Mouse (Mus musculus) forebrain, embryonic 16.5 days (tissue): Measurements from ENCODE around the gene Retnla. TPM values are rescaled to one million over a fixed set of nuclear protein-coding genes. Genes with fewer than 3 reads are reported as not detected.

Experiments
- ATAC-seq: fragments of 200-750 bp; cut with Nextera tagmentation; 2 replicates; pipeline ENCODE4 v1.8.0; 2017; ENCODE audit warnings: mild to moderate bottlenecking, moderate library complexity
- H3K27ac ChIP-seq: fragments of 300-500 bp; sonication (generic); 2 replicates; pipeline ENCODE4 v1.5.1; 2014; ENCODE audit warnings: low read length, control low read depth
- H3K27me3 ChIP-seq: fragments of 300-500 bp; sonication (generic); replicated peaks from 2 replicates; pipeline ENCODE4 v1.6.1; 2014; ENCODE audit warnings: low read length; ENCODE audit not compliant: control insufficient read depth, insufficient read depth
- H3K36me3 ChIP-seq: fragments of 300-500 bp; sonication (generic); 2 replicates; pipeline ENCODE4 v1.6.1; 2014; ENCODE audit not compliant: control insufficient read depth, insufficient read depth
- H3K4me1 ChIP-seq: fragments of 300-500 bp; sonication (generic); replicated peaks from 2 replicates; pipeline ENCODE4 v1.6.1; 2014; ENCODE audit warnings: low read length; ENCODE audit not compliant: control insufficient read depth, insufficient read depth
- H3K4me2 ChIP-seq: fragments of 300-500 bp; sonication (generic); 2 replicates; pipeline ENCODE4 v1.6.1; 2014; ENCODE audit warnings: mild to moderate bottlenecking, low read length, control low read depth
- H3K4me3 ChIP-seq: fragments of 300-500 bp; sonication (generic); replicated peaks from 2 replicates; pipeline ENCODE4 v1.5.1; 2014; ENCODE audit warnings: mild to moderate bottlenecking, low read length, control low read depth
- H3K9ac ChIP-seq: fragments of 300-500 bp; sonication (generic); replicated peaks from 2 replicates; pipeline ENCODE4 v1.6.1; 2014; ENCODE audit warnings: low read depth, low read length, control low read depth
- H3K9me3 ChIP-seq: fragments of 300-500 bp; sonication (generic); 2 replicates; pipeline ENCODE4 v1.6.1; 2016; ENCODE audit warnings: low read length; ENCODE audit not compliant: control insufficient read depth
- WGBS: fragments of 180-500 bp; shearing (Covaris S2); extraction: QIAGEN DNeasy Blood & Tissue Kit; methylation state at CpG from one replicate; pipeline ENCODE4 v1.1.7; 2014; 5-methylcytosine and 5-hydroxymethylcytosine counted together
- polyA plus RNA-seq: library from polyadenylated mRNA; unstranded; fragments of >200 nt; fragmentation: Nextera tagmentation; extraction: Ambion mirVana; gene quantifications from 2 replicates; pipeline ENCODE4 v1.2.1, GENCODE M21; 2015

Gene Retnla
- polyA plus RNA-seq = not detected in 2 replicates

DNA sequence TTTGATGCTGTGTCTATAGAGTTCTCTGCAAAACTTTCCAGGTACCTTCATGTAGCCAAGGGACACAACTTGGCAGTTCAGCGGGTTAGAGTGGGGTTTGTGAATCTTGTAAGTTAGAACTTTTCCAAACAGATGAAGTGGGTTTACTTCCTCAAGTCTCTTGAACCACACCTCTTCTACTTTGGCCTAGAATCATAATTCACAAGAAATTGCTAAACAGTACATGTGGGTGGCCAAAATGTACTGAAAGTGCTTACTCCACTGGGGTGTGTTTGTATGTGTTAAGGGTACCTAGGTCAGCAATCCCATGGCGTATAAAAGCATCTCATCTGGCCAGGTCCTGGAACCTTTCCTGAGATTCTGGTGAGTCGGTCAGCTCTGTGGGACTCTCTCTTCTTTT, at the start of gene Retnla:
Gene Retnla (plus strand): TSS at position 286 of the 400 bp plus-strand sequence.
- ATAC-seq = no peak
- Histone ChIP-seq H3K9ac (no peak within 1 kb of the TSS), H3K4me1 (no peaks in the 10 kb centered on the region), H3K9me3 (no peaks in the 10 kb centered on the region), H3K27me3 (no peaks in the 10 kb centered on the region), H3K27ac (no peak within 1 kb of the TSS), H3K36me3 (no peaks in the 10 kb centered on the region), H3K4me2 (no peak within 1 kb of the TSS), H3K4me3 (no peak within 1 kb of the TSS)
- WGBS = 90% methylated on average over 3 of the region's 3 CpGs

DNA sequence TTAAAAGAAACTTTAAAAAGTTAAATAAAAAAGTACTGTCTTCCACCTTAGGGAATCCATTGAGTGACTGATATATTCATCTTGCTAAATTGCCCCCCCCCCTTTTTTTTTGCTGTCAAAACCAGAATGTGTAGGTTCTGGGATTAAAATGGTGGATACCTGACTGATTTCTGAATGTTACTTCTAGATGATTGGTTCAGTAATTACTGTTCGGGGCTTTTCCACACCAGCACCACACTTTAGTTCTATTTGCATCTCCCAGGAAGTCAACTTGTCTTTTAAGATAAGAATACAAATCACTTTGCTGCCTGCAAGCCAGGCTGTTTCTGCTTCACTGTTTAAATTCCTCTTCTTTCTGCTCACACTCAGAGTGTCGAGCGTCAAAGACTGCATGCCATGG, 44.1 kb upstream of the Retnla start:
- WGBS = 81% methylated on average over 3 of the region's 3 CpGs
- H3K36me3 ChIP-seq = no peaks in the 10 kb centered on the region
- H3K4me2 ChIP-seq = no peak overlapping the region
- no peak overlapping the region for H3K4me3 ChIP-seq
- H3K27me3 ChIP-seq = no peaks in the 10 kb centered on the region
- no peaks in the 10 kb centered on the region for H3K4me1 ChIP-seq
- H3K9ac ChIP-seq = no peak overlapping the region
- H3K9me3 ChIP-seq = no peaks in the 10 kb centered on the region
- H3K27ac ChIP-seq = no peak overlapping the region
- no peak for ATAC-seq

DNA sequence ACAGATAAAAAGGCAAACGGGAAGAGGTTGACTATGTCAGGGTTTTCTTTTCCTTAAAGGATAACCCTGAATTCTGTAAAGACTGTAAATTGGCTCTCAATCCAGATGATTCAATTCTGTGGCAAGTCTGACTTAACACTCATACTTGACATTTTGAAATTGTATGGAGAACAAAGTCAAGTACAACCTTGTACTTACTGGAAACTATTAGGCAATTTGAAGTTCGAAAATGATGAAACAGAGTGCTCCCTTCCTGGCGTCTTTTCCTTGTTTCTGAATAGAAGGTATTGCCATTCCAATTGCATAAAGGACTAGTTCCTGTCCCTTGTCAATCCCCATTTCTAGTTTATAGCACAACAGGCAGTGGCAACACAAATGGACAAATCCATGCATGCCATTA, 42.9 kb upstream of the Retnla start:
- no peaks in the 10 kb centered on the region for H3K4me1 ChIP-seq
- no peaks in the 10 kb centered on the region for H3K9me3 ChIP-seq
- no peak overlapping the region for H3K27ac ChIP-seq
- WGBS = 86% methylated on average over 3 of the region's 3 CpGs
- H3K9ac ChIP-seq = no peak overlapping the region
- no peak overlapping the region for H3K4me2 ChIP-seq
- H3K4me3 ChIP-seq = no peak overlapping the region
- no peak for ATAC-seq
- H3K36me3 ChIP-seq = no peaks in the 10 kb centered on the region
- no peaks in the 10 kb centered on the region for H3K27me3 ChIP-seq

DNA sequence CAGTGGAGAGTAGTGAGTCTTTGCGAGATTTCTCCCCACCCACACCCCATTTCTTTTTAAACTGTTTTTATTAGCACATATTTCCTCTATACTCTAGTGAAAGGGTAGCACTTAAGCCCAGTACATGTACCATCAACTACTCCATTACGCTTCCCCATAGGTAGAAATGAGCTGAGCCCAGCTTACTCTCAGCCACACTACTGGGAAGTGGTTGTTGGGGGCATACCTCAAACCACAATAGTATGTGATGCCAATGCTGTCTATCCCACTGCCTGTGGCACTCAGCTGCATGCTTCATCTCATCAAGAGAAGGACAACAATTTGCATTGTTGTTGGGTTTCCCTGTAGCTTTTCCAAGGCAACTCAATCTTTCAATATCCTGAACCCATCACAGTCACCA, 41.4 kb upstream of the Retnla start:
- Histone ChIP-seq H3K9me3 (no peaks in the 10 kb centered on the region), H3K4me3 (no peak overlapping the region), H3K36me3 (no peaks in the 10 kb centered on the region), H3K4me2 (no peak overlapping the region), H3K4me1 (no peaks in the 10 kb centered on the region), H3K9ac (no peak overlapping the region), H3K27ac (no peak overlapping the region), H3K27me3 (no peaks in the 10 kb centered on the region)
- ATAC-seq = no peak
- 94% methylated on average over 2 of the region's 2 CpGs for WGBS

DNA sequence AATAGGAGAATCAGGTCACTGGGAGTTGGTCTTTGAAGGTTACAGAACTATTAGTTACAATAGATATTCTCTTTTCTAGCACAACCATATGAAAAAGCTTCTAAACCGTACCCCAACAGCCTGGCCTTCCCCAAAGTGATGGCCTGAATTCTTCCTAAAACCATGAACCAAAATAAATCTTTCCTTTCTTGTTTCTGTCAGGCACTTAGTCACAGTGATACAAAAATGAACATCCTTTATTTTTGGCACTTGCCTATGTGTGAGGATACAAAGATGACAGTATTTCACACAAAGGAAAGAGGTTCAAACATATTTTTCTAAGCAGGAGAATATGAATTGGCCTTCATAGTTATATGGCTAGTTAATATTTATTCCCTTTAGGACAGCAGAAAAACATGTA, 36.9 kb upstream of the Retnla start:
- 93% methylated on average over 1 of the region's 1 CpGs for WGBS
- no peak overlapping the region for H3K27ac ChIP-seq
- H3K4me1 ChIP-seq = no peaks in the 10 kb centered on the region
- no peak overlapping the region for H3K4me2 ChIP-seq
- H3K9me3 ChIP-seq = no peaks in the 10 kb centered on the region
- no peak for ATAC-seq
- H3K9ac ChIP-seq = no peak overlapping the region
- H3K27me3 ChIP-seq = no peaks in the 10 kb centered on the region
- no peak overlapping the region for H3K4me3 ChIP-seq
- H3K36me3 ChIP-seq = no peaks in the 10 kb centered on the region

DNA sequence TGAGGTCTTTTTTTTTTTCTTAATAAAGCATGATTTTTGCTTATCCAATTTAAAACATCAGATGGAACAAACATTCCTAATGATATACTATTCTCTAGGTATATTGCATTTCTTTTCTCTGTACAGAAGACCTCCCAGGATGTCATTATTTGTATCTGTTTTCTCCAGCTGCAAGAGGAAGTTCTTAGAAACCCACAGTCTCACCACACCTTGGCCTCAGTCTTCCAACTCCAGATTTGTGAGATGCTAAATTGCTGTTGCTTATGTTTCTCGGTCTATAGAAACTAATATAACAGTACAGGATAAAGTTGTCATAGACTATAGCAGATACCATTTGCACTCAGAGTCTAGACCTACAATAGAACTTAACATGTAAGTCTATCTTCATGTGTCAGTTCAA, 35.8 kb upstream of the Retnla start:
- no peak overlapping the region for H3K9ac ChIP-seq
- no peak overlapping the region for H3K4me2 ChIP-seq
- WGBS = 93% methylated on average over 1 of the region's 1 CpGs
- no peak overlapping the region for H3K4me3 ChIP-seq
- no peaks in the 10 kb centered on the region for H3K9me3 ChIP-seq
- ATAC-seq = no peak
- no peaks in the 10 kb centered on the region for H3K4me1 ChIP-seq
- no peak overlapping the region for H3K27ac ChIP-seq
- no peaks in the 10 kb centered on the region for H3K36me3 ChIP-seq
- no peaks in the 10 kb centered on the region for H3K27me3 ChIP-seq

DNA sequence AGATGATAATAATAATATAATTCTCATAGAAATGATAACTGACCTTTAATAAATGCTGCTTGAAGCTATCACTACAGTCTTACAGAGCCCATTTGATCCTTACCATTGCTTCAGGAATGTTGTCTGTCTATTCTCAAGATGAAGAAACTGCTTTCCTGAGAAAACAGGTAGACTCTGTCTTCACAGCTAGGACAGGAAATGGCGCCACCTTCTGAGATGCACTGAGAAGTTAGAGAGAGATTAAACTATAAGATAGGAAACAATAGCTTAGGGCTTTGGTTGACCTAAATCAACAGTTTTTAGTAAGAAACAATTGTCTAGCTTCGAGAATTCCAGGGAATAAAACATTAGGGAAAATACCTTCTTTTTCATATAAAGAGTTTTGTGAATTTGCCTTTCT, 33.0 kb upstream of the Retnla start:
- 54% methylated on average over 2 of the region's 2 CpGs for WGBS
- H3K4me1 ChIP-seq = no peaks in the 10 kb centered on the region
- no peak overlapping the region for H3K27ac ChIP-seq
- no peaks in the 10 kb centered on the region for H3K36me3 ChIP-seq
- 0 out of 2 replicates have a peak, but pooled peaks cover under 1% of the 10 kb centered on the region for H3K9me3 ChIP-seq
- no peak for ATAC-seq
- no peak overlapping the region for H3K4me2 ChIP-seq
- H3K27me3 ChIP-seq = no peaks in the 10 kb centered on the region
- no peak overlapping the region for H3K9ac ChIP-seq
- no peak overlapping the region for H3K4me3 ChIP-seq

DNA sequence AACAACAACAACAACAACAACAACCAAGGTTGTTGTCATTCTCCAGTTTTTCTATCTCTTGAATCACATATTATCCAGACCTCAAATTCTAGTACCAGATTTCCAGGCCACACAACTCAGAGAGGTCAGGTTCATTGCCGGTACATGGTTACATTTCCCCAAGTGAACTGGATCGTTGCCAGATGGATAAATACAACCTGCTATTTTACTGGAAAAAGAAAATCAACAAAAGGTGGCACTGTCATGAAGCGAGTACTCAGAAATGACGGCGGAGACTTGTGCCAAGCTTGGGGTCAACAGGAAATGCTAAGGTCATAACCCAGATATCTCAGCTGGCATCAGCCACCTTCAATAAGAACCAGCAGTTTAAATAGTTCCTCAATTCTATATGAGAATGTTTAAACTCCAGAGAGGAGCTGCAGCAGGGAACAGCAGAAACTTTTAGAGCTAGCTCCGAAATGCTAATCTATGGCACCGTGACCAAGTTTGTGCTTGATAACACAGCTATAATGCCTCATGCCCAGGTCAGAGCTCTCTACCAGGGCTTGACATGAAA, 30.4 kb upstream of the Retnla start:
- H3K9ac ChIP-seq = no peak overlapping the region
- H3K9me3 ChIP-seq = 0 out of 2 replicates have a peak, but pooled peaks cover 3% of the 10 kb centered on the region
- no peaks in the 10 kb centered on the region for H3K36me3 ChIP-seq
- H3K4me1 ChIP-seq = no peaks in the 10 kb centered on the region
- no peak overlapping the region for H3K27ac ChIP-seq
- WGBS = 88% methylated on average over 7 of the region's 7 CpGs
- H3K27me3 ChIP-seq = no peaks in the 10 kb centered on the region
- ATAC-seq = no peak
- no peak overlapping the region for H3K4me2 ChIP-seq
- no peak overlapping the region for H3K4me3 ChIP-seq

DNA sequence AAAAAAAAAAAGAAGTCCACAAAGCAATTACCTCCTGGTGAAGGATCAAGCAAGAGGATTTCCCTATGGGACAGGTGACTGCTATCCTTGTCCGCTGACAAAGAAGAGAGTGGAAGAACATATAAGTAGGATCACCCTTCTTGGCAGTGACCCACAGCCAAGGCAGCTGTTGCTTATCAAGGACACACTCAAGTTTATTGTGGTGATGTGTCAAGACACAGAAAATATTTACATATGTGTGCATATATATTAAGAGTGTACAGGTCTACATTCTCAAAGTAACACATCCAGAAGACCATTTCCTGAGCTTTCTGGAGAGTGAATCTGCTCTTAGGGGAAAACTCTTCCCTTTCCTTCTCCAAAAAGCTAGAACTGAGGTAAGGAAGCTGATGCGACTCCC, 25.7 kb upstream of the Retnla start, which contains the start of gene Retnlb:
Gene Retnlb (plus strand): TSS at position 162 of the 400 bp plus-strand sequence.
- no peak within 1 kb of the TSS for H3K27ac ChIP-seq
- H3K4me1 ChIP-seq = no peaks in the 10 kb centered on the region
- 100% methylated on average over 2 of the region's 2 CpGs for WGBS
- 0 out of 2 replicates have a peak, but pooled peaks cover 3% of the 10 kb centered on the region for H3K9me3 ChIP-seq
- H3K4me3 ChIP-seq = no peak within 1 kb of the TSS
- no peaks in the 10 kb centered on the region for H3K36me3 ChIP-seq
- no peak within 1 kb of the TSS for H3K4me2 ChIP-seq
- no peaks in the 10 kb centered on the region for H3K27me3 ChIP-seq
- no peak within 1 kb of the TSS for H3K9ac ChIP-seq
- ATAC-seq = no peak

DNA sequence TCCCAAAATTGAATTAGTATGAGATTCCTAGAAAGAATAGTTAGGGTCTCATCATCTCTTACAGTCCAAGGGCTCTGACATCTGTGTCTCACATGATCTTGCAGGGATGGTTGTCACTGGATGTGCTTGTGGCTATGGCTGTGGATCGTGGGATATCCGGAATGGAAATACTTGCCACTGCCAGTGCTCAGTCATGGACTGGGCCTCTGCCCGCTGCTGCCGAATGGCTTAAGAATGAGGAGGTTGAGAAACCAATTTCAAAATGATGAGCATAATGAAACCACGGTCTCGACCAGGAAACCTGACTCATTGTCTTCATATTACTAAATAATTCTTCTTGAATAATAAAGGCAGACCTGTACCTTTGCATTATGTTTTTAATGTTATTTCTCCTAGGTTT, 23.8 kb upstream of the Retnla start:
- no peak overlapping the region for H3K4me2 ChIP-seq
- no peak overlapping the region for H3K4me3 ChIP-seq
- no peak overlapping the region for H3K27ac ChIP-seq
- H3K9ac ChIP-seq = no peak overlapping the region
- H3K4me1 ChIP-seq = no peaks in the 10 kb centered on the region
- no peaks in the 10 kb centered on the region for H3K27me3 ChIP-seq
- 89% methylated on average over 6 of the region's 6 CpGs for WGBS
- no peak for ATAC-seq
- H3K36me3 ChIP-seq = no peaks in the 10 kb centered on the region
- 0 out of 2 replicates have a peak, but pooled peaks cover 3% of the 10 kb centered on the region for H3K9me3 ChIP-seq
